In the genomic region with DNA sequence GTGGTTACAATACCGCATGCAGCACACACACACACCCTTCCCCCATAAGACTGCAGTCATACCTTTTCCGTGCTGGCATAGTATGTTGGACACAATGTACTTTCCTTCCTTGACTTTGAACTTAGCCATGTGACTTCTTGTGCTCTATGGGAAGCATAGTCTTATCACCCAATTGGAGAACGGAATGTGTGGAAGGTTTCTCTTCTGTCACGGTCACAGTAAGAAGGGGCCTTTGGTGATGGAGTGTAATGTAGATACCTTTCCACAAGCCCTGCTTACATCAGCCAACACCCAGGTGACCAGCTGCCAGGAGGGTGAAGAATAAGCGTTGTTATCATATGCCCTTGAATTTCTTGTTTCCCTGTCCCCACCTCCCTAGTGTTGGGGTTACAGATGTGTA, we compare ENCODE assay signal across 16 mouse cellular contexts.
"Had no signal": no experiment of that assay in that cellular context is flagged by ENCODE, and none has a peak within 500 bp of the region (broad histone marks: within the 10 kb centered on the region; RNA-seq: fewer than 3 reads in every experiment).

No protein-coding gene starts in this region.

- H3K36me3 ChIP-seq: limb, embryonic 12.5 days; lung, embryonic 15.5 days; midbrain, embryonic 15.5 days; neural tube, embryonic 12.5 days had no signal

- H3K27ac ChIP-seq: limb, embryonic 12.5 days; lung, embryonic 15.5 days; macrophage; midbrain, embryonic 15.5 days; neural tube, embryonic 12.5 days; stomach, postnatal 0 days had no signal

- ATAC-seq: liver, postnatal 0 days; midbrain, embryonic 15.5 days had no signal

- H3K27me3 ChIP-seq: limb, embryonic 12.5 days; liver, embryonic 13.5 days; lung, embryonic 15.5 days; megakaryocyte, embryonic 14.5 days; midbrain, embryonic 15.5 days; neural tube, embryonic 12.5 days had no signal

- H3K9me3 ChIP-seq: limb, embryonic 12.5 days; liver, embryonic 13.5 days; lung, embryonic 15.5 days; megakaryocyte, embryonic 14.5 days; midbrain, embryonic 15.5 days; neural tube, embryonic 12.5 days had no signal

- H3K4me1 ChIP-seq: limb, embryonic 12.5 days; lung, embryonic 15.5 days; midbrain, embryonic 15.5 days; neural tube, embryonic 12.5 days had no signal

- DNase-seq: kidney, postnatal 36 days; layer of hippocampus, adult 9-11 months; layer of hippocampus, postnatal 36 days; liver; liver, embryonic 13.5 days; liver, postnatal 0 days; lung, postnatal 14 days; thymus, postnatal 4 days had no signal

- H3K9ac ChIP-seq: limb, embryonic 12.5 days; liver, embryonic 13.5 days; liver, postnatal 0 days; lung, embryonic 15.5 days; midbrain, embryonic 15.5 days; neural tube, embryonic 12.5 days had no signal

- H3K4me3 ChIP-seq: limb, embryonic 12.5 days; liver, embryonic 13.5 days; lung, embryonic 15.5 days; megakaryocyte, embryonic 14.5 days; midbrain, embryonic 15.5 days; neural tube, embryonic 12.5 days had no signal

- H3K4me2 ChIP-seq: limb, embryonic 12.5 days; liver, embryonic 13.5 days; lung, embryonic 15.5 days; midbrain, embryonic 11.5 days; midbrain, embryonic 15.5 days; neural tube, embryonic 12.5 days had no signal
